Mouse (Mus musculus) midbrain, postnatal 0 days (tissue): Measurements from ENCODE around the gene Mrpl2. TPM values are rescaled to one million over a fixed set of nuclear protein-coding genes. Genes with fewer than 3 reads are reported as not detected.

Experiments
- ATAC-seq: fragments of 200-750 bp; cut with Nextera tagmentation; 2 replicates; pipeline ENCODE4 v1.8.0; 2017; ENCODE audit warnings: moderate number of reproducible peaks, mild to moderate bottlenecking, moderate TSS enrichment, moderate library complexity; ENCODE audit not compliant: low FRiP score
- DNase-seq: peaks from one replicate; pipeline ENCODE4 v3.0.0-alpha.2; 2015; ENCODE audit warnings: low spot score
- H3K27ac ChIP-seq: fragments of 300-500 bp; sonication (generic); 2 replicates; pipeline ENCODE4 v1.5.1; 2014; ENCODE audit warnings: low read depth, mild to moderate bottlenecking, low read length, mixed read lengths
- H3K27me3 ChIP-seq: fragments of 300-500 bp; sonication (generic); 2 replicates; pipeline ENCODE4 v1.6.1; 2014; ENCODE audit warnings: low read length, control low read depth, mixed read lengths; ENCODE audit not compliant: insufficient read depth
- H3K36me3 ChIP-seq: fragments of 300-500 bp; sonication (generic); 2 replicates; pipeline ENCODE4 v1.6.1; 2014; ENCODE audit warnings: low read length, control low read depth, mixed read lengths; ENCODE audit not compliant: insufficient read depth
- H3K4me1 ChIP-seq: fragments of 300-500 bp; sonication (generic); 2 replicates; pipeline ENCODE4 v1.6.1; 2014; ENCODE audit warnings: mild to moderate bottlenecking, control low read depth, antibody characterized with exemption, low read length, mixed read lengths; ENCODE audit not compliant: insufficient read depth
- H3K4me2 ChIP-seq: fragments of 300-500 bp; sonication (generic); 2 replicates; pipeline ENCODE4 v1.6.1; 2014; ENCODE audit warnings: low read depth, mild to moderate bottlenecking, low read length, mixed read lengths; ENCODE audit not compliant: poor library complexity, severe bottlenecking
- H3K4me3 ChIP-seq: fragments of 300-500 bp; sonication (generic); 2 replicates; pipeline ENCODE4 v1.5.1; 2014; ENCODE audit warnings: low read depth, mild to moderate bottlenecking, low read length, moderate library complexity
- H3K9ac ChIP-seq: fragments of 300-500 bp; sonication (generic); replicated peaks from 2 replicates; pipeline ENCODE4 v1.6.1; 2014; ENCODE audit warnings: mild to moderate bottlenecking, low read length, moderate library complexity, mixed read lengths; ENCODE audit not compliant: poor library complexity, severe bottlenecking
- H3K9me3 ChIP-seq: fragments of 300-500 bp; sonication (generic); 2 replicates; pipeline ENCODE4 v1.6.1; 2016; ENCODE audit warnings: low read length, control low read depth
- CTCF ChIP-seq: IDR thresholded peaks from 2 replicates; pipeline ENCODE4 v1.5.1; 2016; ENCODE audit warnings: antibody characterized with exemption, mild to moderate bottlenecking
- WGBS: fragments of 180-500 bp; shearing (Covaris S2); extraction: QIAGEN DNeasy Blood & Tissue Kit; methylation state at CpG from one replicate; pipeline ENCODE4 v1.1.7; 2014; 5-methylcytosine and 5-hydroxymethylcytosine counted together
- polyA plus RNA-seq: library from polyadenylated mRNA; unstranded; fragments of >200 nt; fragmentation: Nextera tagmentation; extraction: Ambion mirVana; gene quantifications from 2 replicates; pipeline ENCODE4 v1.2.1, GENCODE M21; 2015
- total RNA-seq: library from RNA; depleted of rRNA; stranded (reverse); fragments of >200 nt; gene quantifications from 2 replicates; pipeline ENCODE4 v1.2.3, GENCODE M21; 2014

Gene Mrpl2
- total and polyA plus RNA-seq, 2 experiments from 2014 or later: 46.7 to 85.7 TPM

GRCm38 (mm10) chr17:46628791-46629684 is 17.0 kb upstream of the Mrpl2 start, which contains the start of gene Ptk7:
TSS of gene Ptk7 (minus strand) at chr17:46629504.
- H3K9ac ChIP-seq: peak within 1 kb of the TSS; percentile 72
- TF ChIP-seq CTCF: peak; percentile 1; the same call in 1 of the 2 replicates
- WGBS: under 1% methylated on average over 75 of the region's 90 CpGs
- H3K4me1 ChIP-seq: peaks cover 14% of the 10 kb centered on the region; the same call in 1 of the 2 replicates
- peak; percentile 77 for ATAC-seq
- H3K27ac ChIP-seq: peak within 1 kb of the TSS; percentile 84
- DNase-seq: peak; percentile 89
- peak within 1 kb of the TSS; percentile 59 for H3K4me2 ChIP-seq
- H3K36me3 ChIP-seq: peaks cover 19% of the 10 kb centered on the region
- H3K4me3 ChIP-seq: peak within 1 kb of the TSS; percentile 95
- no peaks in the 10 kb centered on the region for H3K9me3 ChIP-seq
- H3K27me3 ChIP-seq: no peaks in the 10 kb centered on the region

- H3K4me3 ChIP-seq: peak overlapping the region; percentile 95
- H3K4me1 ChIP-seq: peaks cover 14% of the 10 kb centered on the region; the same call in 1 of the 2 replicates
- no peaks in the 10 kb centered on the region for H3K27me3 ChIP-seq
- H3K4me2 ChIP-seq: peak overlapping the region; percentile 59
- peak; percentile 59 for ATAC-seq
- peak; percentile 13; the same call in 1 of the 2 replicates for TF ChIP-seq CTCF
- peak overlapping the region; percentile 72; the same call in 1 of the 2 replicates for H3K9ac ChIP-seq
- H3K9me3 ChIP-seq: no peaks in the 10 kb centered on the region
- H3K27ac ChIP-seq: peak overlapping the region; percentile 64
- DNase-seq: peak; percentile 40
- 13% methylated on average over 12 of the region's 12 CpGs for WGBS
- peaks cover 19% of the 10 kb centered on the region for H3K36me3 ChIP-seq
These were observed 16.2 kb upstream of the Mrpl2 start for GRCm38 (mm10) chr17:46629685-46630441.

- TF ChIP-seq CTCF: peak; percentile 85
- Histone ChIP-seq H3K4me3 (no peak overlapping the region), H3K27me3 (no peaks in the 10 kb centered on the region), H3K36me3 (peaks cover 53% of the 10 kb centered on the region), H3K4me1 (no peaks in the 10 kb centered on the region), H3K27ac (no peak overlapping the region), H3K9me3 (no peaks in the 10 kb centered on the region), H3K4me2 (peak overlapping the region; percentile 5; the same call in 1 of the 2 replicates), H3K9ac (no peak overlapping the region)
- 27% methylated on average over 15 of the region's 15 CpGs for WGBS
- ATAC-seq (peak; percentile 24; the same call in 1 of the 2 replicates), DNase-seq (peak; percentile 89)
These were observed 9.1 kb upstream of the Mrpl2 start for GRCm38 (mm10) chr17:46636831-46637523.

DNA sequence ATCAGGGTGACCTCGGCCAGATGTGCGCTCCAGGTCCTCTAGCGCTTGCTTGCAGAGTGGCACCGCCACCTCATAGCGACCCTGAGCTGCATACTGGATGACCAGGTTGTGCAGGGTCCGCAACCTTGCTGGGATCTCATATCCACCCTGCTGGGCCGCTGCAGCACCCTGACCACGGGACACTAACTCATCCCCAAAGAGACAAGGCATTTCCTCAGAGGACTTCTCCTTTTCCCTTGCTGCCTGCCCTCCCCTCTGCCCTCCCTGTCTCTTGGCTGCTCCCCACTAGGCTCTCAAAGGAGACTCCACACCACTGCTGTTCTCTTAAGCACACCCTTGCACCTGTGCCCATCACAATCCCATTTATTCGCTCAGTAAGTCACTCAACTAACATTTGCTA is 6.1 kb upstream of the Mrpl2 start:
- TF ChIP-seq CTCF: no peak
- Histone ChIP-seq H3K27ac (no peak overlapping the region), H3K4me2 (no peak overlapping the region), H3K9me3 (no peaks in the 10 kb centered on the region), H3K4me1 (peaks cover 7% of the 10 kb centered on the region; the same call in 1 of the 2 replicates), H3K27me3 (no peaks in the 10 kb centered on the region), H3K4me3 (no peak overlapping the region), H3K36me3 (peaks cover 40% of the 10 kb centered on the region), H3K9ac (no peak overlapping the region)
- ATAC-seq: no peak
- DNase-seq: no peak
- WGBS: 78% methylated on average over 9 of the region's 9 CpGs

DNA sequence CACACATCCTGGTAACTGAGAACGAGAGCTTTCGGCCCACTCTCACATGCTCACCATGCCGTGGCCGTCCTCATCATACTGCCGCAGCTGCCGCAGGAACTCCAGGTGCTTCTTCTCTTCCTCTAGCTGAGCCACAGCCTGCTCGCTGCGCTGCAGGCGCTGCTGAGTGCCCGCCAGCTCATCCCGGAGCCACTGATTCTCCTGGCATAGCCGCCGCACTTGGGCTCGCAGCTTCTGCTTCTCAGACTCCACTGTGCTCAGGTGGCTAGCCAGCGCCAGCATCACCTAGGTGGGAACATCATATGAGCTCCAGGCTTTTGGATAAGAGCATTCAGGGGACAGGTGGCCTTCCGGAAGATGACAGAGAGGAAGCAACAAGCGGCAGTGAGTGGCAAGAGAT is 4.0 kb upstream of the Mrpl2 start:
- Histone ChIP-seq H3K27me3 (no peaks in the 10 kb centered on the region), H3K9ac (no peak overlapping the region), H3K36me3 (peaks cover 31% of the 10 kb centered on the region), H3K9me3 (no peaks in the 10 kb centered on the region), H3K4me1 (peaks cover 9% of the 10 kb centered on the region; the same call in 1 of the 2 replicates), H3K4me3 (no peak overlapping the region), H3K27ac (no peak overlapping the region), H3K4me2 (no peak overlapping the region)
- ATAC-seq (no peak), DNase-seq (no peak)
- WGBS: 92% methylated on average over 17 of the region's 17 CpGs
- TF ChIP-seq CTCF: no peak
